In the genomic region with DNA sequence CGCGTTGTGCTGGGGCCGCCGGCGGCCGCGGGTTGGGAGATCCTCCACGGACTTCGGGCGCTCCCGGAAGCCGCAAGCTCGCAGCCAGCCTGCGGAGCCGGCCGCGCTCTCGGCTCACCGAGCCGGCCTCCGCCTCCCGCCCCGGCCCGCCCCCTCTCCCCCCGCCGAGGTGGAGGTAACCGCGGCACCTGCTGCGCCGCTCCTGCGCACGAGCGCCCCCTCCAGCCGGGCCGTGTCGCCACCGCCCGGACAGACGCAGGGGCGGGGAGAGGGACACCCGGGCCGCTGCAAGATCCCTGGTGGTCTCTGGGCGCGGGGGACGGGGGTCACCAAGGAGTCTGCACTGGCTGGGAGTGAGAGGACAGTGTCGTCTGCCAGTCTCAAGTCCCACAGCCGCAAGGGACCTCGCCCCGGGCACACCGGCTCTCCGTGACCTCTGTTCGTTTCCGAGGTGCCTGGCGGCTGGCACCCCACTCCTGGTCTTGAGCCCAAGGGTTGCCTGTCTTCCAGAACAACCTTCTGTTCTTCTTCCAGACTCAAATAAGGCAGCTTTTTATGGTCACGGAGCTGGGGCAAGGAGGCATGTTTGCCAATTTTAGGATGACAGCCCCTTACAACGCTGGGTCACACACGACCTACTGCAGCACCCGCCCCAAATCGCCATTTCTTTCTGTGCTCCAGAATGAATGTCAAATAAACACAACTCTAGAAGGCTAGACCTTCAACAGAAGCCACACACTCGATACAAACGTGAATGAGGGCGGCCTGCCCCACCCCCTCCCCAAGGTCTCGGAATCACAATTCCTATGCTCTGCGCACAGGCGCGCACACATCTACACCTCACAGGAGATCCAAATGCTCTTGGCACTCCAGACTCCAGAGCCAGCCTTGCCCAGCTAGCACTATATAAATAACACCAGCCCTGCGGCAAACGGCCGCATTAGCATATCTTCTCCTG, we compare ENCODE assay signal across 8 mouse cellular contexts. TPM values are rescaled to one million over a fixed set of nuclear protein-coding genes. Genes with fewer than 3 reads are reported as not detected.
DNase-seq lines count a peak whose midpoint lies in the region; ATAC-seq and TF ChIP-seq lines count a peak whose summit lies in the region.

Slc22a23 (minus strand) TSS at position 55 of the 958 bp plus-strand sequence.

- H3K4me1 ChIP-seq in embryonic facial prominence, embryonic 14.5 days (ENCODE audit: control insufficient read depth, insufficient read depth, low read length), result peaks cover 5% of the 10 kb centered on the region; the same call in 1 of the 2 replicates
- H3K4me1 ChIP-seq in liver, adult 2 months (ENCODE audit: control insufficient read depth, insufficient read depth, low read length), result peaks cover 4% of the 10 kb centered on the region
- 0 out of 2 replicates have a peak, but pooled peaks cover 9% of the 10 kb centered on the region for H3K4me1 ChIP-seq in stomach, embryonic 15.5 days

- H3K27ac ChIP-seq in embryonic facial prominence, embryonic 14.5 days (replicated peaks; ENCODE audit: low read depth, low read length), result peak within 1 kb of the TSS; percentile 28; the same call in 1 of the 2 replicates
- peak within 1 kb of the TSS; percentile 97 for H3K27ac ChIP-seq in liver, adult 2 months (replicated peaks; ENCODE audit: insufficient read depth, low read depth, low read length)
- H3K27ac ChIP-seq in stomach, embryonic 15.5 days, result 0 out of 2 replicates have a peak within 1 kb of the TSS, but pooled peaks have one; percentile 44

- 3% methylated on average over 27 of the region's 69 CpGs for WGBS in embryonic facial prominence, embryonic 14.5 days
- WGBS in liver, adult 2 months, result 10% methylated on average over 69 of the region's 69 CpGs
- WGBS in stomach, embryonic 15.5 days, result 3% methylated on average over 61 of the region's 69 CpGs

- TF ChIP-seq POLR2A in liver, adult 2 months (IDR thresholded peaks at IDR 0.05; ENCODE audit: extremely low read depth, insufficient read depth, low read length), result peak; percentile 74; the same call in 1 of the 2 replicates

- DNase-seq in layer of hippocampus, adult 11-12 months (ENCODE audit: low spot score), result peak; percentile 65
- no peak for DNase-seq in layer of hippocampus, adult 9-10 months (ENCODE audit: low spot score)
- DNase-seq in embryonic facial prominence, embryonic 14.5 days (ENCODE audit: low spot score), result peak; percentile 66
- DNase-seq in heart, adult 8-10 months (ENCODE audit: low spot score), result peak; percentile 55
- DNase-seq in kidney, adult 9 months, result peak; percentile 81
- peak; percentile 58 for DNase-seq in liver, adult 2 months (ENCODE audit: extremely low read depth, low read depth, low spot score)
- DNase-seq in naive thymus-derived CD4-positive, alpha-beta T cell, adult 2 months (ENCODE audit: low read depth), result peak; percentile 14

- ATAC-seq in embryonic facial prominence, embryonic 14.5 days (ENCODE audit: low read depth), result peak; percentile 88
- ATAC-seq in stomach, embryonic 15.5 days (ENCODE audit: insufficient read depth, low FRiP score, low read depth), result peak; percentile 75

- peak; percentile 69 for TF ChIP-seq CTCF in liver, adult 2 months (IDR thresholded peaks at IDR 0.05; ENCODE audit: low read depth, low read length)

- H3K9me3 ChIP-seq in embryonic facial prominence, embryonic 14.5 days (ENCODE audit: control insufficient read depth, low read length), result no peaks in the 10 kb centered on the region
- no peaks in the 10 kb centered on the region for H3K9me3 ChIP-seq in stomach, embryonic 15.5 days

- H3K79me2 ChIP-seq in liver, adult 2 months (ENCODE audit: control insufficient read depth, insufficient read depth, low read length), result peaks cover 26% of the 10 kb centered on the region

- H3K9ac ChIP-seq in embryonic facial prominence, embryonic 14.5 days (ENCODE audit: low read depth, low read length), result peak within 1 kb of the TSS; percentile 82
- peak within 1 kb of the TSS; percentile 91 for H3K9ac ChIP-seq in liver, adult 2 months (ENCODE audit: low read depth, low read length)
- peak within 1 kb of the TSS; percentile 63 for H3K9ac ChIP-seq in stomach, embryonic 15.5 days

- peak within 1 kb of the TSS; percentile 98 for H3K4me2 ChIP-seq in embryonic facial prominence, embryonic 14.5 days (ENCODE audit: low read depth, low read length)
- peak within 1 kb of the TSS; percentile 90 for H3K4me2 ChIP-seq in stomach, embryonic 15.5 days

- H3K4me3 ChIP-seq in embryonic facial prominence, embryonic 14.5 days (ENCODE audit: low read depth, low read length), result peak within 1 kb of the TSS; percentile 79
- H3K4me3 ChIP-seq in liver, adult 2 months (ENCODE audit: insufficient read depth, low read depth, low read length), result peak within 1 kb of the TSS; percentile 84
- H3K4me3 ChIP-seq in stomach, embryonic 15.5 days (replicated peaks), result peak within 1 kb of the TSS; percentile 77

- H3K36me3 ChIP-seq in embryonic facial prominence, embryonic 14.5 days (ENCODE audit: control insufficient read depth, insufficient read depth, low read length), result no peaks in the 10 kb centered on the region
- H3K36me3 ChIP-seq in liver, adult 2 months (ENCODE audit: control insufficient read depth, insufficient read depth, low read length), result no peaks in the 10 kb centered on the region
- no peaks in the 10 kb centered on the region for H3K36me3 ChIP-seq in stomach, embryonic 15.5 days

- H3K27me3 ChIP-seq in embryonic facial prominence, embryonic 14.5 days (replicated peaks; ENCODE audit: control insufficient read depth, insufficient read depth, low read length), result peaks cover 27% of the 10 kb centered on the region
- no peaks in the 10 kb centered on the region for H3K27me3 ChIP-seq in liver, adult 2 months (ENCODE audit: control insufficient read depth, insufficient read depth, low read length)
- no peaks in the 10 kb centered on the region for H3K27me3 ChIP-seq in stomach, embryonic 15.5 days (replicated peaks)

RNA-seq across cellular contexts. Expression of gene Slc22a23, which starts in this region (rescaled TPM):
- 6.0 and 7.4 TPM in 2 replicates for polyA plus RNA-seq in embryonic facial prominence, embryonic 14.5 days (2014; fragmentation: Nextera tagmentation; extraction: Ambion mirVana)
- 10 to 100 TPM in 2 of 4 experiments, 1 to 10 TPM in 2; 8.8 to 12.5 (median 10.9) TPM for total RNA-seq in heart, adult 8-10 months (2022)
- total RNA-seq in liver, adult 2 months (2014; rRNA removed), result 31.6 and 43.8 TPM in 2 replicates
- 50.6 and 53.2 TPM in 2 replicates for polyA plus RNA-seq in liver, adult 2 months (2012; rRNA removed)
- 3.7 and 3.9 TPM in 2 replicates for polyA plus RNA-seq in stomach, embryonic 15.5 days (2015; fragmentation: Nextera tagmentation; extraction: Ambion mirVana)

Comparison
In these comparisons a context has a peak if more than half of its experiments do, and no peak if none do; other contexts are left out.
1. H3K27ac ChIP-seq: peak in every context shown above with its lines; median percentile 97 in liver, adult 2 months; 44 in stomach, embryonic 15.5 days; 28 in embryonic facial prominence, embryonic 14.5 days.